Mouse (Mus musculus) right cerebral cortex, postnatal 25 days (tissue): Measurements from ENCODE around the gene Ccdc177.
A peak's percentile ranks its signal among the peaks of the same experiment; 100 is the strongest.

Experiments
- DNase-seq: peaks from one replicate; pipeline ENCODE4 v3.0.0; 2022

Gene Ccdc177

GRCm38 (mm10) chr12:80783889-80784288 is 23.4 kb upstream of the Ccdc177 start:
- no peak for DNase-seq

DNA sequence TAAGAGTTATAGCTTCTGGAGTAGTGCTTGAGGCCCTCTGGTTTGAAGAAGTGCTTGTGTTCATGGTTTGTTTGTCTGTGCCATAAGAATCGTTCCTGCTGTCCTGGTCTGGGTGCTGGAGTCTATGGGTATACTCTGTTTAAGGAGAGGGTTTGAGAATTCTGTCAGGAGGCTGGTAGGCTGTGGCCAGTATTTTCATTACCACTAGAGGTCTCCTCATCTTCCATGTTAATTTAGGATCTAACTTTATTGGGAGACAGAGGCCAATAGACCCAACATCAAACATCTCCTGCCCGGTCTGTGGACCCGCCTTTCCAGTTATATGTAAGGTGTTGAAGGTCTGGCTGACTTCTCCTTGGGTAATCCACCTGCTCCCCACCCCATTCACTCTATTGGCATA is 22.4 kb upstream of the Ccdc177 start:
- no peak for DNase-seq

DNA sequence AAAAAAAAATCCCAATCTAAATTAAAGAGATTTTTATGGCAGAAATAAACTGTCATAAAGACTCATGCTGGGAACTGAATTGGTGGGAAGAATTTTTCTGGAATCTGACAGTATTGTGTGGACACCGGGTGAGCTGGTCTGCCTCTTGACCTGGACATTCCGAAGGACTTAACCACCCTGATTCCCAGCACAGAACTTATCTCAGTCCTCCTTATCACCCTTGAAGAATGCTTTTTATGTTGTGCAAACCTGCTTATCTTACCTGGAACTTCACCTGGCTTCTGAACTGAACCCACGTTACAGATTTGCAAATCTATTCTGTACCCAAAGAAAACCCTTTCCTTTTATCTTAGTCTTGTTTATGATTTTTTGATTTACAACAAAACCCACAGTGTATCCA is 21.7 kb upstream of the Ccdc177 start:
- DNase-seq = no peak

- DNase-seq = no peak
These were observed 19.3 kb upstream of the Ccdc177 start for GRCm38 (mm10) chr12:80779760-80780159.

DNA sequence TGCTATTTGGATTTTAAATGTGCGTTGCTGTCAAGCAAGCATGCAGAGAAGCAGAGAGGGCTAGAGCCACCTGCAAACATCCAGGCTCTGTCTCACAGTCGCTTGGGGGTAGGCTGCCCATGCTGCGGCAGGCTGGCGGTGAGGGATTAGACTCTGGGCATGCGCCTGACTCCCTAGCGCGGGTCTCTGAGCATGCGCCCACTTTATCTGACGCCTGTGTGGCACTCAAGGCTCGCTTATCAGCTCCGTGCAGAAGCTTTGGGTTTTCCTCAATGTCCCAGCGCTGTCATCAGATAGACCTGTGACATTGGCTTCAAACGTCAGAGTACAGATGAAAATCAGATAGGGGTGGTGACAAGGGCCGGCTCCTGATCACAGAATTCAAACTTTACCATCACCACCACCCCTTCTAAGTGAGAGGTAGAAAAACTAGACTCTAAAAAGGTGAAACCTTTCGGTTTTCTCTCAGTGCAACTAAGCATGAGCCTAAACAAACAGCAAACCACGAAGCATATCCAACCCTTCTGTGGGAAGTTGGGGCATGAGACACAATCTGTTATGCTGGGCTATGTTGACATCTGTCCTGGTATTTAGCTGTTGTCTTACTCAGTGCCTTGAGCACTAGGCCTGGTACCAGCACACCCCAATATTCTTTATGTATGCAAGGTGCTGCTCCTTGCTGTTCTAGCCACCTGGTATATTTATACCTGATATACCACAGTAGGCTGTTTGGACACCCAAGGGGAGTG is 17.9 kb upstream of the Ccdc177 start:
- DNase-seq = no peak

DNA sequence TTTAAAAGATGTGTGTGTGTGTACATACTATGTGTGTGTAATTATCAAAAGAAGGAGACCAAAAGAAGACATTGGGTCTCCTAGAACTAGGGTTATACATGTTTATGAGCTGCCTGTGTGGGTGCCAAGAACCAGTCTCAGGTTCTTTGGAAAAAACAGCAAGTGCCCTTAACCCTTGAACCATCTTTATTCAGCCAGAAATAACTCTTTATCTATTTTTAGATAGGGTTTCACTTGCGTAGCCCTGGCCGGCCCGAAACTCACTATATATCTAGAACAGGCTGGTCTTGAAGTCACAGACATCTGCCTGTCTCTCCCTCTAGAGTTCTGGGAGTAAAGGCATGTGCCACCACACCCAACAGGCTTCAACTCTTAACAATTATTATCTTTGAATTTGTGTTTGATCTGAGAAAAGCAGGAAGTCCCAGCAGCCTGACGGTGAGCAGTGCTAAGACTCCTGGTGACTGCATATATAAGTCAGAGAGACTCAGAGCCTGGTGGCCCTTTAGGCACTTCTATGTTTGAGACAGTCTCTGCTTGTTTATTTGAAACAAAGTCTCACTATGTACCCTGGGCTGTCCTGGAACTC is 15.7 kb upstream of the Ccdc177 start:
- no peak for DNase-seq

DNA sequence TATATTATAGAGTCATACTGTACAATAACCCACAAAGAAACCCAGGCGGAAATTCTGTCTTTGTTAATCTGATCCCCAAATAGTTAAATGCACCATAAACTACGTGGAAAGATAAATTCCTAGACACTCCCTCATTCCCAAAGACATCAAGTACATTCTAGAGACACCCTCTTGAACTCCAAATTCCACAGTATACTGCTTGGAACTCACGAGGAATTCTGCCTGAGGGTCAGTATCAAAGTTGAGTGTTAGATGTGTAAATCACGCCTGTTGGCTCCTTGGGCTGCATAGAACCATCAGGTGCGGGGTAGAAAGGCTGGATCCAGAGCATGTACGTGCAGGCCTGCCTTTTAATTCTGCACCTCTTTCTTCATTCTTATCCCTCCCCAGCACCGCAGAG is 14.3 kb upstream of the Ccdc177 start:
- DNase-seq = no peak

DNA sequence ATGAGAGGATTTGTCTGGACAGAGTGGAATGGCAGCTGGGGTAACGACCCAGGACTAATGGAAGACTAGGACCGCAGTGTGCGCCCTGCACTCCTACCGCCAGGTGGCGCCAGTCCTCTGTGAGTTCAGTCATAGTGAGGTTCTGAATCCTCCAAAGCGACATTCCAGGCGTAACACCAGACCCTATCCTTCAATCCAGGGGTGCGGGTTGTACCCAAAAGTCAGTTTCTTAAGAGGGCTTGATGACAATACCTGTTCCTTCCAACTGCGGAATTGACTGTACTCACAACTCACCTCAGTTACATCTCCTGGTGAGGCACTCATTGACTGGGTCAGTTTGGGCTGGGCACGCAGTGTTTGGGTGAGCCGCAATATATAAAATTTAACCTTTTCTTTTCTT is 9.2 kb upstream of the Ccdc177 start:
- DNase-seq = peak; percentile 59

GRCm38 (mm10) chr12:80764116-80764515 is 3.6 kb upstream of the Ccdc177 start:
- no peak for DNase-seq

DNA sequence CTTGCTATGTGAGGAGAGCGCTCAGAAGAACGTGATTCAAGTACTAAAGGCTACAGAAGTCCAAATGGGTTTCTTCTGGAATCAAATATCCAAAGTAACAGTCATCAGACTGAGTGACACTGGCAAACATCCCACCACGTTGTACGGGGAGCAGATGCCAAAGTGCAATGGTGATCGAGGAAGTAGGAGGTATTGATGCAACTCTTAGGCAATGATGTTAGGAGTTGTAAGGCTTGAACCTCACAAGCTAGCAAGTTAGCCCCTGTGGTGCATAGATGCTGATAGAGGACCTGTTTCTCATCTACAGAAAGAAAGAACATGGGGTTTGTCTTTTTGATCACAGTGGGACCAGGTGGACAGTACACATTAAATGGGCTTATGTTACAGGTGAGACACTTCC is 2.5 kb upstream of the Ccdc177 start:
- DNase-seq = no peak

GRCm38 (mm10) chr12:80759713-80760395 is 633 bp downstream of the Ccdc177 start:
- peak; percentile 50 for DNase-seq

DNA sequence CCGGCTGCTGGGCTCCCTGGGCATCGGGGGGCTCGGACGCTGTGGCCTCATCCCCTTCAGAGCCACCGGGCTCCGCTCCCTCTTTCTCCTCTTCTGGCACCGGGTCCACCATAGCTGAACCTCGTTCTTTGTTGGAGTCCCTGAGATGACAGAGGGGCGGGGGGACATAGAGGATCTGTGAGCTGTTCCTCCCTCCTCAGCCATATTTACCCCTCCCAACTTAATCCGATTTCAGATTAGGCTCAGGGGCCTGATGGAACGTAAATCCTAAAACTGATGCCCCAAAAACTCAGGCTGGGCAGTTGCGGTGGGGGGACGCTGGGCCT is 1.1 kb downstream of the Ccdc177 start:
- no peak for DNase-seq

DNA sequence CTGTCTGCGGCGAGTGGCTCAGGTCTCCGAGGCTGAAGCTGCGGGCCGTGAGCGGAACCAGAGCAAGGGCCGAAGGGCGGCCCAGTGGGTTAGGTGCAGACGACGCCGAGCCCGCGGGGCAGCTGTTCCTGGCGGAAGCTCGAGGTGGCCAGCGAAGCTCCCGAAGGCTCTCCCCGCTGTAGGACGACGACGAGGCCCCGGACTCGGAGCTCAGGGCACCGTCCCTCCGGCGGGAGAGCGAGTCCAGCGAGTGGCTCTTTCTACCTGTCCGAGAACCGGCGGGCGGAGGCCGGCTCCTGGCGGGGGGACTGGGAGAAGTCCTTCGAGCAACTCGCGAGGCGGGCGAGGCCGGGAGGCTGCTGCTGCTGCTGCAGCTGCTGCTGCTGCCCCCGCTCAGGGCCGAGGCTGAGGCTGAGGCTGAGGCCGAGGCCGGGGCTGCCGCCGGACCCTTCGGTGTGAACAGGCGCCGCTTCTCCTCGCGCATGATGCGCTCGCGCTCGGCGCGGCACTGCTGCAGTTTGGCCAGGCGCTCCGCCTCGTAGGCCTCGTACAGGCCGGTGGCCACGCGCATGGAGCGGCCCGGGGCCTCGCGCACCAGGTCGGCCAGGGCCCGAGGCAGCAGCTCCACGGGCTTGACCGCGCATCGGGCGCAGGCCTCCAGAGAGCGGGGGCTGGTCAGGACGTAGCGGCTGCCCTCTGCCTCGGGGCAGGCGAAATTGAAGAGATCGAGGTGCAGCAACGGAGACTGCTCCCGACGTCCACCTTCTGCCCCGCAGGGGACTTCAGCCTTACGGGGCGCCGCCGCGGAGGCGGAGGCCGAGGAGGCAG is 1.7 kb downstream of the Ccdc177 start:
- no peak for DNase-seq

GRCm38 (mm10) chr12:80757751-80758558 is 2.5 kb downstream of the Ccdc177 start:
- DNase-seq = no peak

GRCm38 (mm10) chr12:80751556-80751955 is 8.9 kb downstream of the Ccdc177 start:
- no peak for DNase-seq

- peak; percentile 28 for DNase-seq
These were observed 14.3 kb downstream of the Ccdc177 start for GRCm38 (mm10) chr12:80746031-80746813.

- DNase-seq = no peak
These were observed 15.9 kb downstream of the Ccdc177 start for GRCm38 (mm10) chr12:80744614-80745013.

DNA sequence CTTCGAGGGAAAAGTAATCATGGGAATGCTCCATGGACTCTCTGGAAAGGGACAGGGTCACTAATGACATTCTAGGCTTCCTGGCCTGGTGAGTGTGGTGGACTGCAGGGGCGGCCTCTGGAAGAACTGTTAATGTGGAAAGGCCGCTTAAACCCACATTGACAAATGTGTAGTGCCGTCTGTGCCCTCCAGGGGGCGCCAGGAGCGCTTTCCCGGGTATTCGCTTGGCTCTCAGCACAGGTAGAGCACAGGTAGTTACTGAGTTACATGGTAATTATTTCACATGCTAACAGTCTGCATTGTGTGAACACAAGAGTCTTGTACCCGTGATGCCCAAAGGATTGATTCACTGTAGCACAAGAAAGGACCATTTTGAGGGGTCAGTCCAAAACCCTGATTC is 21.0 kb downstream of the Ccdc177 start:
- no peak for DNase-seq

DNA sequence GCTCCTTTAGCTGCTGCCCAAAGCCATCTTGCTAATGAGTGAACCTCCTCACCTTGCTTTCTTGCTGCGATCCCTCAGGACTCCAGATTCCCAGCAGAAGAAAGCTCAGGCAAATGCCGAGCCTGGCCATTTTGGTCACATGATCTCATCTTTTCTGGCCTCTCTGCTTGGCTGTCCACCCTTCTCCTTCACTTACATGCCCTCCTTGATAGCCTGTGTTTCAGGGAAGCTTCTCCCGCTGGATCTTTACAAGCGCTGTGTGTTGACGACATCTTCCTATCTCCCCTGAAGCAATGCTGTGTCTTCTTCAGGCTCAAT is 23.2 kb downstream of the Ccdc177 start:
- DNase-seq = no peak

DNA sequence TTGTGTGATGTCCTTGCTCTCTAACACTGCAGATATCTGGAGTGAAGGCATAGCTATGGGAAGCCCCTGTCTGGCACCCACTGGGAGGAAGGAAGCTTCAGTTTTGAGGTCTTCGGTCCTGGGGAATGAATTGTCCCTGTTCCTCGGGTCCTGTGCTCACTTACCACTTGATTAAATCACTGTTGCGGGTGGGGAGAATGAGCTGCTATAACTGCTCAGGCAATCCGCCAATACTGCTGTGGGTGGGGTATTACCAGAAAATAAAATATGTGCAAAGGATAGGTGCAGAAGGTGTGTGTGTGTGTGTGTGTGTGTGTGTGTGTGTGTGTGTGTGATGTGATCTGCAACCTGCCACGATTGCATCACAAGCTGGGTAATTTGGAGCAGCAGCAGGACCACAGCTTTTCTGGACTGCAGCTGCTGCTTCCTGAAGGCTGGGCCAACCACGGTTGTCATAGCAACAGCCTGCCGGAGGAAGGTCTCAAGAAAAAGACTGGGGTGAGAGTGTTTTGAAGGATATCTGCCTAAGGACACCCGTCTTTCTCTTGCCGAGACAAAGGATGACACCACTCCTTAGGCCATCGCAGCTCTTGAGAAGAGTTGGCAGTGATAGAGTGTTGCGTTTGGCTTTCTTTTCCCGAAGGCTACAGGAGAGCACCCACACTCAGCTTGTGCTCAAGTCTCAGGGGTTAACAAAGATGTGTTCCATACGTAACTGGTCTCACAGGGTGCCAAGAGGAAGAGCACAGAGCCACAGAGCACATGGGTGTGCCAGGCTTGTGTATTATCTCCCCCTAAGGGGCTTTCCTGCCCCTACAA is 23.8 kb downstream of the Ccdc177 start:
- DNase-seq = peak; percentile 73
